Mouse (Mus musculus) intestine, embryonic 14.5 days (tissue): ENCODE results near the gene Gprc5b. TPM values are rescaled to one million over a fixed set of nuclear protein-coding genes. Genes with fewer than 3 reads are reported as not detected.

ENCODE experiments used
- ATAC-seq: fragments of 200-750 bp; cut with Nextera tagmentation; replicated peaks from 2 replicates; pipeline ENCODE4 v1.8.0; 2017; ENCODE audit warnings: low read depth, moderate number of reproducible peaks, moderate TSS enrichment, moderate library complexity; ENCODE audit not compliant: low FRiP score, low TSS enrichment
- DNase-seq: peaks from one replicate; pipeline ENCODE4 v3.0.0-alpha.2; 2018; ENCODE audit warnings: low spot score
- H3K27ac ChIP-seq: fragments of 300-500 bp; sonication (generic); 2 replicates; pipeline ENCODE4 v1.5.1; 2014; ENCODE audit warnings: low read depth, mild to moderate bottlenecking, control low read depth
- H3K27me3 ChIP-seq: fragments of 300-500 bp; sonication (generic); replicated peaks from 2 replicates; pipeline ENCODE4 v1.6.1; 2014; ENCODE audit warnings: low read length, control low read depth; ENCODE audit not compliant: control insufficient read depth, insufficient read depth
- H3K36me3 ChIP-seq: fragments of 300-500 bp; sonication (generic); 2 replicates; pipeline ENCODE4 v1.6.1; 2014; ENCODE audit warnings: low read length, control low read depth; ENCODE audit not compliant: control insufficient read depth, insufficient read depth
- H3K4me1 ChIP-seq: fragments of 300-500 bp; sonication (generic); replicated peaks from 2 replicates; pipeline ENCODE4 v1.6.1; 2014; ENCODE audit warnings: low read length, control low read depth, mixed read lengths; ENCODE audit not compliant: control insufficient read depth, insufficient read depth
- H3K4me2 ChIP-seq: fragments of 300-500 bp; sonication (generic); 2 replicates; pipeline ENCODE4 v1.6.1; 2014; ENCODE audit warnings: low read length
- H3K4me3 ChIP-seq: fragments of 300-500 bp; sonication (generic); 2 replicates; pipeline ENCODE4 v1.5.1; 2014; ENCODE audit warnings: low read depth, low read length, control low read depth, mixed read lengths
- H3K9ac ChIP-seq: fragments of 300-500 bp; sonication (generic); 2 replicates; pipeline ENCODE4 v1.6.1; 2014; ENCODE audit warnings: mild to moderate bottlenecking, low read length
- H3K9me3 ChIP-seq: fragments of 300-500 bp; sonication (generic); 2 replicates; pipeline ENCODE4 v1.6.1; 2016; ENCODE audit warnings: low read length, control low read depth; ENCODE audit not compliant: control insufficient read depth
- WGBS: fragments of 180-500 bp; shearing (Covaris S2); extraction: QIAGEN DNeasy Blood & Tissue Kit; methylation state at CpG from one replicate; pipeline ENCODE4 v1.1.7; 2014; 5-methylcytosine and 5-hydroxymethylcytosine counted together
- polyA plus RNA-seq: library from polyadenylated mRNA; unstranded; fragments of >200 nt; fragmentation: Nextera tagmentation; extraction: Ambion mirVana; gene quantifications from 2 replicates; pipeline ENCODE4 v1.2.1, GENCODE M21; 2014

Gprc5b gene
- polyA plus RNA-seq, 1 experiment from 2014 or later = 7.9 TPM

- H3K27ac ChIP-seq = no peak overlapping the region
- no peaks in the 10 kb centered on the region for H3K27me3 ChIP-seq
- WGBS = 18% methylated on average over 5 of the region's 5 CpGs
- no peaks in the 10 kb centered on the region for H3K9me3 ChIP-seq
- no peak overlapping the region for H3K4me3 ChIP-seq
- DNase-seq = peak; percentile 89
- H3K9ac ChIP-seq = no peak overlapping the region
- no peaks in the 10 kb centered on the region for H3K36me3 ChIP-seq
- 0 out of 2 replicates have a peak, but pooled peaks have one; percentile 11 for ATAC-seq
- no peak overlapping the region for H3K4me2 ChIP-seq
- H3K4me1 ChIP-seq = no peaks in the 10 kb centered on the region
These were observed 16.0 kb upstream of the Gprc5b start for GRCm38 (mm10) chr7:119010854-119011529.

- H3K27ac ChIP-seq = no peak overlapping the region
- H3K4me1 ChIP-seq = no peaks in the 10 kb centered on the region
- 54% methylated on average over 2 of the region's 2 CpGs for WGBS
- no peaks in the 10 kb centered on the region for H3K9me3 ChIP-seq
- H3K9ac ChIP-seq = no peak overlapping the region
- ATAC-seq (no peak), DNase-seq (no peak)
- no peak overlapping the region for H3K4me2 ChIP-seq
- H3K4me3 ChIP-seq = no peak overlapping the region
- no peaks in the 10 kb centered on the region for H3K27me3 ChIP-seq
- no peaks in the 10 kb centered on the region for H3K36me3 ChIP-seq
These were observed 7.5 kb upstream of the Gprc5b start for GRCm38 (mm10) chr7:119002501-119002900.

GRCm38 (mm10) chr7:119001965-119002364 is 7.0 kb upstream of the Gprc5b start:
- 70% methylated on average over 2 of the region's 2 CpGs for WGBS
- H3K4me1 ChIP-seq = no peaks in the 10 kb centered on the region
- H3K27me3 ChIP-seq = no peaks in the 10 kb centered on the region
- DNase-seq = no peak
- H3K27ac ChIP-seq = no peak overlapping the region
- no peaks in the 10 kb centered on the region for H3K36me3 ChIP-seq
- no peaks in the 10 kb centered on the region for H3K9me3 ChIP-seq
- ATAC-seq = no peak
- H3K9ac ChIP-seq = no peak overlapping the region
- no peak overlapping the region for H3K4me2 ChIP-seq
- no peak overlapping the region for H3K4me3 ChIP-seq

- H3K4me1 ChIP-seq = no peaks in the 10 kb centered on the region; the same call in 1 of the 2 replicates
- no peak overlapping the region for H3K4me3 ChIP-seq
- H3K9ac ChIP-seq = no peak overlapping the region
- WGBS = 72% methylated on average over 2 of the region's 2 CpGs
- no peak overlapping the region for H3K4me2 ChIP-seq
- ATAC-seq (no peak), DNase-seq (no peak)
- no peaks in the 10 kb centered on the region for H3K9me3 ChIP-seq
- no peaks in the 10 kb centered on the region for H3K27me3 ChIP-seq
- no peaks in the 10 kb centered on the region for H3K36me3 ChIP-seq
- no peak overlapping the region for H3K27ac ChIP-seq
These were observed 4.8 kb upstream of the Gprc5b start for GRCm38 (mm10) chr7:118999857-119000256.

- Histone ChIP-seq H3K27ac (no peak overlapping the region), H3K36me3 (no peaks in the 10 kb centered on the region), H3K27me3 (no peaks in the 10 kb centered on the region), H3K4me2 (peak overlapping the region; percentile 85; the same call in 1 of the 2 replicates), H3K9ac (no peak overlapping the region), H3K4me3 (no peak overlapping the region), H3K9me3 (no peaks in the 10 kb centered on the region), H3K4me1 (peaks cover 5% of the 10 kb centered on the region; the same call in 1 of the 2 replicates)
- WGBS = 10% methylated on average over 13 of the region's 13 CpGs
- ATAC-seq = peak; percentile 32
- DNase-seq = peak; percentile 91
These were observed 1.3 kb upstream of the Gprc5b start for GRCm38 (mm10) chr7:118996137-118996837.

GRCm38 (mm10) chr7:118995671-118996070 is 660 bp upstream of the Gprc5b start:
- Histone ChIP-seq H3K9me3 (no peaks in the 10 kb centered on the region), H3K4me2 (peak overlapping the region; percentile 85), H3K4me1 (peaks cover 6% of the 10 kb centered on the region; the same call in 1 of the 2 replicates), H3K4me3 (peak overlapping the region; percentile 63; the same call in 1 of the 2 replicates), H3K9ac (no peak overlapping the region), H3K36me3 (no peaks in the 10 kb centered on the region), H3K27ac (no peak overlapping the region), H3K27me3 (no peaks in the 10 kb centered on the region)
- 9% methylated on average over 14 of the region's 14 CpGs for WGBS
- ATAC-seq = peak; percentile 16
- no peak for DNase-seq

GRCm38 (mm10) chr7:118994231-118994842 is 674 bp downstream of the Gprc5b start:
- Histone ChIP-seq H3K9me3 (no peaks in the 10 kb centered on the region), H3K9ac (peak overlapping the region; percentile 66), H3K27me3 (no peaks in the 10 kb centered on the region), H3K4me3 (peak overlapping the region; percentile 63), H3K4me1 (peaks cover 6% of the 10 kb centered on the region; the same call in 1 of the 2 replicates), H3K36me3 (no peaks in the 10 kb centered on the region), H3K27ac (no peak overlapping the region), H3K4me2 (peak overlapping the region; percentile 85)
- WGBS = under 1% methylated on average over 21 of the region's 21 CpGs
- peak; percentile 79 for DNase-seq
- peak; percentile 40 for ATAC-seq

GRCm38 (mm10) chr7:118993597-118994230 is 1.3 kb downstream of the Gprc5b start:
- Histone ChIP-seq H3K4me1 (peaks cover 6% of the 10 kb centered on the region; the same call in 1 of the 2 replicates), H3K4me2 (peak overlapping the region; percentile 85), H3K36me3 (no peaks in the 10 kb centered on the region), H3K27me3 (no peaks in the 10 kb centered on the region), H3K27ac (no peak overlapping the region), H3K4me3 (peak overlapping the region; percentile 63), H3K9me3 (no peaks in the 10 kb centered on the region), H3K9ac (peak overlapping the region; percentile 66)
- ATAC-seq = no peak
- WGBS = 3% methylated on average over 26 of the region's 26 CpGs
- peak; percentile 64 for DNase-seq
